Mouse (Mus musculus): Measurements from ENCODE around the gene Gm7735.
"Not testable (repeated sequence)": the region's sequence is repeated elsewhere in the genome, so short reads cannot be mapped to it uniquely, and the experiment has no call there.

Gm7735 gene

GRCm38 (mm10) chr16:89169190-89169589, at the start of gene Gm7735:
Gene Gm7735, plus strand, starts transcription at chr16:89169490.
- DNase-seq (ENCODE audit: low read depth) = not testable (repeated sequence)

DNA sequence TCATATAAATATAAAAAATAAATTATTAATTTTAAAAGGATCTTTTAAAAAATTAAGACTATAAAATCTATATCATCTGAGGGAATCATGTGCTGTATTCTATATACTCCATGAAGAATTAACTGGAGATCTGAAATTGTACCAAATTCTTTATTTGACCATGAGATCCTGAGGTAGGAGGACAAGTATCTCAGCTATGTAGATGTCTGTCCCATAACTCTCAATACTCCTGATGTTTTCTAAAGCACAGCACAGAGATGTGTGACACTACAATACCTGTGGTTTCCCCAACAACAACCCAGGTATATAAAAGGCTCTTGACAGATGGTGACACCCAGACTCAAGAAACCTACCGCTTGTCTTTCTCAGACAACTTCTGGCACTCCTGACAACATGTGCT, 28.7 kb upstream of the Gm7735 start, which contains the start of gene Gm6358:
Gm6358 (plus strand) TSS at position 301 of the 400 bp plus-strand sequence.
- no peak for DNase-seq (ENCODE audit: low read depth)

DNA sequence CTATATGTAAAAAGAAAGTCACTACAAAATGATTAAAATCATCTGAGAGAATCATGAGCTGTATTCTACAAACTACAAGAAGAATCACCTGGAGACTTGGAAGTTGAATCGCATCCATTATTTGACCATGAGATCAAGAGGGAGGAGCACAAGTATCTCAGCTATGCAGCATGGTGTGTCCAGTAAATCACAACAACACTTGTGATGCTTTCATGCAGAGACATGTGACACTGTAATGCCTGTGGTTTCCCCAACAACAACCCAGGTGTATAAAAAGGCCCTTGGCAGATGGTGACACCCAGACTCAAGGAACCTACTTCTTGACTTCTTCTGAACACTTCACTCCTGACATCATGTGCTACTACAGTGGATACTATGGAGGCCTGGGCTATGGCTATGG, 18.5 kb upstream of the Gm7735 start, which contains the start of gene Gm10061:
Gm10061 (plus strand) TSS at position 301 of the 400 bp plus-strand sequence.
- DNase-seq (ENCODE audit: low read depth) = no peak

- no peak for DNase-seq (ENCODE audit: low read depth)
Observed at GRCm38 (mm10) chr16:89157652-89158051, 11.6 kb upstream of the Gm7735 start, which contains the start of gene Gm9789. Gene Gm9789, plus strand, starts transcription at chr16:89157952.

- no peak for DNase-seq (ENCODE audit: low read depth)
Observed at GRCm38 (mm10) chr16:89174435-89174834, 5.1 kb downstream of the Gm7735 start, which contains the start of gene 1110057P08Rik. Gene 1110057P08Rik, plus strand, starts transcription at chr16:89174735.

DNA sequence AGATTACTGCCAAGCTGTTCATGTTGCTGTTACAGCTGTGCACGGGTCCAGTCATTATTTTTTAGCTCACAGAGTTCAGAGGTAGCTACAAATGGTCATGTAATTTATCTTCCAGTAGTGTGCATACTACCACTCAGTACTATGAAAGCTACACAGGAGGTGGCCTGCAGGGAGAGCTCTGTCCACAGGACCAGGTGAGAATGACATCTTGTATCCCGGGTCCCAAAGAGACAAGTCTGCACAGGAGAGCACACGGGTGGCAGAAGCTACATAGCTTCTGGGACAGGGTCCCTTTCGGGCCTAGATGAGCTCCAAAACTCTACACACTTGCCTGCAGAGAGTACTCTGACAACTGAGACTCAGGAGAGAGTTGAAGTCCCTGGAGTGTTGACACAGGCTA, 19.3 kb downstream of the Gm7735 start:
- no peak for DNase-seq (ENCODE audit: low read depth)

DNA sequence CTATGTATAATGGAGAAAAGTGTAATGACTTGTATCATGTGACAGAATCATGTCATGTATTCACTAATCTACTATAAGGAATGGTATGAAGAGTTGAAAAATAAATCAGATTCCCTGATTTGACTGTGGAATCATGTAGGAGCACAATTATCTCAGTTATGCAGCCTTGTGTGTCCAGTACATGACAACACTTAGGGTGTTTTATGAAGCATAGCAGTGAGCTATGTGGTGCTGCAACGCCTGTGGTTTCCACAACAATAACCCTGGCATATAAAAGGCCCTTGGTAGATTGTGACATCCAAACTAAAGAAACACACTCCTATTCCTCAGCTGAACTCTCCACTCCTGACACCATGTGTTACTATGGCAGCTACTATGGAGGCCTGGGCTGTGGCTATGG, 36.3 kb downstream of the Gm7735 start, which contains the start of gene Krtap20-2:
Krtap20-2 (plus strand) TSS at position 301 of the 400 bp plus-strand sequence.
- no peak for DNase-seq (ENCODE audit: low read depth)

All from c-Kit-positive CD71-positive TER-119-negative erythroid progenitor cells, embryonic 14.5 days (primary cell).